Mouse (Mus musculus) layer of hippocampus, adult 9-11 months (tissue): ENCODE data around the gene Cntnap5b.
A peak's percentile ranks its signal among the peaks of the same experiment; 100 is the strongest.

Experiments
- DNase-seq: peaks from one replicate; pipeline ENCODE4 v3.0.0; 2022

Cntnap5b gene

DNA sequence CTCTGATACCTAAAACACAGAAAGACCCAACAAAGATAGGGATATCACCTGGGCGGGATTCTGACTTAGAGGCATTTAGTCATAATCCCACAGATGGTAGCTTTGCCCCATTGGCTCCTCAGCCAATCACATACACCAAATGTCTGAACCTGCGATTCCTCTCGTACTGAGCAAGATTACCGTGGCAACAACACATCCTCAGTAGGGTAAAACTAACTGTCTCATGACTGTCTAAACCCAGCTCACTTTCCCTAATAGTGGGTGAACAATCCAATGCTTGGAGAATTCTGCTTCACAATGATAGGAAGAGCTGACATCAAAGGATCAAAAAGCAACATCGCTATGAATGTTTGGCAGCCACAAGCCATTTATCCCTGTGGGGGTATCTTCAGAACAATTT, 407.5 kb downstream of the Cntnap5b start:
- no peak for DNase-seq

- DNase-seq, result no peak
These were observed 459.5 kb downstream of the Cntnap5b start for GRCm38 (mm10) chr1:100231980-100232608.

DNA sequence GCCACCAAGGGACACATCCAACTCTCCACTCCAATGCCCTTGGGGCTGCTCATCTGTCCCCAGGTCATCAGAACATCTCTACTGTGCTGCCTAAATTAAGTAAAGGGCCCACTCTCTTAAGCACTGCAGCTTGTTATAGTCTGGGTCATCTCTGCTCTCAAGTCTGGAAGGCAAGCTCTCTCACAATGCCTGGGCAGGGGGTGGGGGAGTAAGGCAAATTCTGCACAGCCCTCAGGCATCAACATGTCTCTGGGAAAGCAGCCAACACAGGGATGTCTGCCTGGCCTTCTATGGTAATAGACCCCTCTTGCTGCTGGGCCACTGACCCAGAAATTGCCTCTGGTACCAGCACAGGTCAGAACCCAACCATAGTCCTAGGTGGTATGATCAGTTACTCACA, 479.4 kb downstream of the Cntnap5b start:
- no peak for DNase-seq

- DNase-seq, result no peak
These were observed 538.1 kb downstream of the Cntnap5b start for GRCm38 (mm10) chr1:100310687-100311086.

DNA sequence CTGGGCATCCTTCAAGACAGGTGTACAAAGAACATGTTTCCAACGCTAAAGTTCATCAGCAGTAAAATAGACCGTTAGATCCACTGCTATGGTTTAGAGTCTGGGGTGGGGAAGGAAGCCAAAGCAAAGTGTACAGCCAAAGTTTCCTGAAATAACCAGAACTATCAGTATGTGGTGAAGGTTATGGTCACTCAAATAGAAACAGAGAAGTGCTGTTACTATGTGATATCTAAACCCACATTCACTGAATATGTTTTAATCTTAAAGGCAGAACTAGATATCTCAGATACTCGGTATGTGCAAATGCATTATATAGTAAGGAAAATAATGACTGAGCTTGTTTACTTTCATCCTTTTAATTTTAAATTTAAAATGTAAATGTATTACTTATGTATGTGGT, 558.5 kb downstream of the Cntnap5b start:
- DNase-seq, result no peak

- peak; percentile 11 for DNase-seq
These were observed 597.0 kb downstream of the Cntnap5b start for GRCm38 (mm10) chr1:100369415-100370113.

DNA sequence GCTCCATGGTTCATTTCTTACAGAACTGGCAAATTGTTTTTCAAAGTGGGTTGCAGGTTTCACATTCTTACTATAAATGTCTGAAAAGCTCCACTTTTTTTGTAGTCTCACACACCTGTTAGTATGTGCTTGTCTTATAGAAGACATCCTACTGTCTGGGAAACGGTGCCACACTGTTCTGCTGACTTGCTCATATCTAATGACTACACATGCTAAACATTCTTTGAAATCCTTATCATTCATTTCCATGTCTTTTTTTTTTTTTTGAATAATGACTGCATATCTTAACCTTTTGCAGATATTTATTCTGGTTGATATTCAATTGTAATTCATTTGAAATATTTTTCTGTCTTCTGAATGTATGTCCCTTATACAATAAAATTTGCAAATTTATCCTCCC, 613.7 kb downstream of the Cntnap5b start:
- no peak for DNase-seq

- DNase-seq, result no peak
These were observed 621.5 kb downstream of the Cntnap5b start for GRCm38 (mm10) chr1:100394034-100394433.

DNA sequence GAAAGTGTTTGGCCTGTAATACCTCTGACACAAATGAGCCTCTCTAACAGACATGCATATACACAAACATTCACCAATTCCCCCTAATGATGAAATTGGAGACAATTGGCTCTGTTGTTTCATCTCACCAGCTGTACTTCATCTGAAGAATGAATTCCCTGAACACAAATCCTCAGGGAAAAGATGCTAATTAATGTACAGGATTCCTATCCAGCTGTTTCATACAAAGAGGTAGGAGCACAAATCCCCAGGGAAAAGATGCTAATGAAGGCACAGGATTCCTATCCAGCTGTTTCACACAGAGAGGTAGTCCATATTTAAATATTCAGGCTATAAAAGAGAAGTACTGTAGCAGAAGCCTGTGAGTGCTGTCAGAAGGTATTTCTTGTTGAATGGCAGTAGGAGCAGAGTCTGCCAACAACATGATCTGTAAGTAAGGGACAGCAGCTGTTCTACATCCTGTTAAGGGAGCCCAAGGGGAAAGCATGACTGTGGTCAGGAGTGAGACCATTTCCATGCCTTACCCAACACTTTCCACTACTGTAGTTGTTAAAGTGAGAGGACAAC, 644.2 kb downstream of the Cntnap5b start:
- DNase-seq, result no peak

- no peak for DNase-seq
These were observed 657.6 kb downstream of the Cntnap5b start for GRCm38 (mm10) chr1:100430038-100430774.

DNA sequence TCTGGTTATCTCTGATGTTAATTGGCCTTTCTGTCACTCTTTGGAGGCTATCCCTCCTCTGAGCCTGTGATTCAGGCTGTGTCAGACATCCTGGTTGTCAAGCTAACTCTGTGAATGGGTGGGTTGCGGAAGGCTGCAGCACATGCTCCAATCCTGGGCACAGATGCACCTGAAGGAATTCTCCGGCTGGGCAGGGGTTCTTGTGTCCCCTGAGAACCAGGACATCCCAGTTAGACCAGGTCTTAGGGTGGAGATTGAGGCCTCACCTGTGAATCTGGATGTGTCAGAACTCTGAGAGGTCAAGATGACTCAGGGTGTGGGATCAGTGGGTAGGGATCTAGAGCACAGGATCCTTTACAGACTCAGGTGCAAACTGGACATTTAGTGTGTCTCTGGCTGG, 691.3 kb downstream of the Cntnap5b start:
- no peak for DNase-seq

- no peak for DNase-seq
These were observed 692.7 kb downstream of the Cntnap5b start for GRCm38 (mm10) chr1:100465226-100465625.

- DNase-seq, result no peak
These were observed 695.0 kb downstream of the Cntnap5b start for GRCm38 (mm10) chr1:100467595-100467994.

GRCm38 (mm10) chr1:100509866-100510265, 737.3 kb downstream of the Cntnap5b start:
- DNase-seq, result no peak
